Mouse (Mus musculus): ENCODE measurements around the gene AF067063. TPM values are rescaled to one million over a fixed set of nuclear protein-coding genes. Genes with fewer than 3 reads are reported as not detected.

The AF067063 gene
- polyA plus RNA-seq (2014; fragmentation: Illumina TruSeq; extraction: RNeasy Lipid Tissue Mini Kit (QIAGEN cat#74804); ENCODE audit: low read depth, low replicate concordance), result not detected

DNA sequence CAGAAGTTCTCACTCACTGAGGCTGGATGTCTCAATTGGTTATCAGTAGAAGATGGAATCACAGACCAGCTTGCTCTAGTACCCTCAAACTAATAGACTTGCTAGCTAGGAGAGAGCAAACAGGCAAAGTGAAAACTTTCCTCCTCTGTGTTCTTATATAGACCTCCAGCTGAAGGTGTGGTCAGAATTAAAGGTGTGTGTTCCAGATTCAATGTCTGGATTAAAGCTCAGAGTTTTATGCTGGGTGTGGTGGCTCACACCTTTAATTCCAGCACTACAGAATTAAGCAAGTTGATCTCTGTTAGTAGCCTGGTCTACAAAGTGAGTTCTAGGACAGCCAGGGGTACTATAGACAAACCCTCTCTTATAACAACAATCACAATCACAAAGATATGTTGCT is at the start of gene AF067063:
Gene AF067063 (minus strand): TSS at position 101 of the 400 bp plus-strand sequence.

DNA sequence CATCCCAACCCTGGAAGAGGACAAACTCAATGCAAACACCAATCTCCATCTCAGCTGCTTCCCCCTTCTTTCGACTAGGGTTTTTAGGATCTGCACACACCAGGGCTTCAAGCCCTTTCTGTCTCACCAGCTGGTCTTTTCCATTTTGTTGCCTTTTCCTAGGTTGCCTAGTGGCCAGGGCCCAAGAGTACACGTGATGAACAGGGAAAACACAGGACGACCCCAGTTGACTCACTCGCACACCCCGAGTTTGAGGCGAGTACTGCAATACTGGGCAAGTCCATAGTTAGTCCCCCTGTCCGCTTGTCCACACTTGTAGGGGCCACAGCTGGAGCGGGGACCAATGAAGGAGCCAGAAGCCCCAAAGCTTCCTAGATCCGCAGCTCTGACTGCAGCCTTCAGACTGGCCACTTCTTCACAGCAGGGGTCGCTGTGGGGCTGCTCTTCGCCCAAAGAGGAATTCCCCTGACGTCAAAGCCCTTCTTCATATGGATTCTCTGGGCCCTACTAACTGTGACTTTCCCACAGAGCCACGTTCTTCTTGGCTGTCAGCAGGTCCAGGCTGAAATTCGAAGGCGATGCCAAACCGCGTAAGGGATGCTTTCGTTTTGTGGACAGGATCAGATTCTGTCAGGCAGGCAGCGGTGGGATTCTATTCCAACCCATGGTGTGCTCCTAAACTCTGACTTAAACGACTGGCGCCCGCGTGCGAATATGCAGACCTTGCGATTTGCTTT is 5.5 kb upstream of the AF067063 start, which contains the start of gene D13Ertd608e:
Gene D13Ertd608e (plus strand): TSS at position 687 of the 737 bp plus-strand sequence.

DNA sequence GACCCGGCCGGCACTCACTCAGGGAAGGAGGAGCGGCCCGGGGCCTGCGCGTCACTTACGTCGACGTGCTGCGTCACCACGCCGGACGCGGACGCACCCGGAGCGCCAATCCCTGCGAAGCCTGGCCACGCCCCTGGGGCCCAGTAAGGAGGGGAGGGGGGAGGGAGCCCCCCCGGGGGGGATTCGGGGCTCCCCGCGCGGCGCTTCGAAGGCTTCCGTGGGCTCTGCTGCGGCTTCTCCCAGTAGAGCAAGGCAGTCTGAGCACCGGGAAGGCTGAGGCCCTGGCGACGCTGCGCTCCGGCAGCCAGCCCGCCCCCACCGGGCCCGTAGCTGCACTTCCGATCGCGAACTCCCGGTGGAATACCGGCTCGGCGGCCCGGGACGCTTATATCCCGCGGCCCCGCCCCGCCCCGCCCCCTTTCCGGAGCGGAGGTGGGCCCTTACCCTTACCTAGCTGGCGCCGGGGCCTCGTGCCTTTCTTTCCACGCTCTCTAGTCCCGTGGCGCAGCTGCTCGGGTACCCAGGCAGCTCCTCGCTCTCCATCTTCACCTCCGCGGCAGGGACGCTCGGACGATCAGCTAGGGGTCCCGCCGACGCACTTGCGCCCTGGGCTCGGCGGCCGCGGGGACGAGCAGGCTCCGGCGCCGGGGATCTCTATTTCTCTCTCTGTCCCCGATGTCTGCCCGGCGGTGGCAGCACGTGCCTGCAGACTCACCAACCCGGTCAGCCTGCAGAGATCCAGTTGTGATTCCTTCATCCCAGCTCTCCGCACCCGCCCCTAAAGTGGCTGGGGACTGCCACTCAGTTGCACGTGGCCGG is 39.0 kb downstream of the AF067063 start, which contains the start of gene Zfp131:
Gene Zfp131 (minus strand): TSS at position 129 of the 819 bp plus-strand sequence.

Other genes starting within 250 kb of the AF067063 start
- gene Ccl28, start 206.4 kb downstream of the AF067063 start, polyA plus RNA-seq (2014; fragmentation: Illumina TruSeq; extraction: RNeasy Lipid Tissue Mini Kit (QIAGEN cat#74804); ENCODE audit: low read depth, low replicate concordance), result 33.5 TPM
- gene Hmgcs1, start 139.8 kb downstream of the AF067063 start, polyA plus RNA-seq (2014; fragmentation: Illumina TruSeq; extraction: RNeasy Lipid Tissue Mini Kit (QIAGEN cat#74804); ENCODE audit: low read depth, low replicate concordance), result 554 TPM
- 2.4 TPM for gene Nim1k, start 74.3 kb downstream of the AF067063 start, polyA plus RNA-seq (2014; fragmentation: Illumina TruSeq; extraction: RNeasy Lipid Tissue Mini Kit (QIAGEN cat#74804); ENCODE audit: low read depth, low replicate concordance)
- gene Zfp131, start 39.3 kb downstream of the AF067063 start, polyA plus RNA-seq (2014; fragmentation: Illumina TruSeq; extraction: RNeasy Lipid Tissue Mini Kit (QIAGEN cat#74804); ENCODE audit: low read depth, low replicate concordance), result 52.7 TPM
- gene D13Ertd608e, start 5.8 kb upstream of the AF067063 start, polyA plus RNA-seq (2014; fragmentation: Illumina TruSeq; extraction: RNeasy Lipid Tissue Mini Kit (QIAGEN cat#74804); ENCODE audit: low read depth, low replicate concordance), result not detected
- not detected for gene Tcstv1, start 64.6 kb upstream of the AF067063 start, polyA plus RNA-seq (2014; fragmentation: Illumina TruSeq; extraction: RNeasy Lipid Tissue Mini Kit (QIAGEN cat#74804); ENCODE audit: low read depth, low replicate concordance)
- not detected for gene Gm21761, start 99.1 kb upstream of the AF067063 start, polyA plus RNA-seq (2014; fragmentation: Illumina TruSeq; extraction: RNeasy Lipid Tissue Mini Kit (QIAGEN cat#74804); ENCODE audit: low read depth, low replicate concordance)
- gene B020031M17Rik, start 120.6 kb upstream of the AF067063 start, polyA plus RNA-seq (2014; fragmentation: Illumina TruSeq; extraction: RNeasy Lipid Tissue Mini Kit (QIAGEN cat#74804); ENCODE audit: low read depth, low replicate concordance), result not detected
- not detected for gene Gm36079, start 196.8 kb upstream of the AF067063 start, polyA plus RNA-seq (2014; fragmentation: Illumina TruSeq; extraction: RNeasy Lipid Tissue Mini Kit (QIAGEN cat#74804); ENCODE audit: low read depth, low replicate concordance)
- 0.36 TPM for gene Gm21188, start 222.0 kb upstream of the AF067063 start, polyA plus RNA-seq (2014; fragmentation: Illumina TruSeq; extraction: RNeasy Lipid Tissue Mini Kit (QIAGEN cat#74804); ENCODE audit: low read depth, low replicate concordance)